Mouse (Mus musculus) cerebral cortex, adult 2 months (tissue): Measurements from ENCODE around the gene Dapp1.

Source experiments
- WGBS: fragments of 180-500 bp; shearing (Covaris S2); methylation state at CpG from one replicate; pipeline ENCODE4 v1.1.7; 2018; 5-methylcytosine and 5-hydroxymethylcytosine counted together

Gene Dapp1

DNA sequence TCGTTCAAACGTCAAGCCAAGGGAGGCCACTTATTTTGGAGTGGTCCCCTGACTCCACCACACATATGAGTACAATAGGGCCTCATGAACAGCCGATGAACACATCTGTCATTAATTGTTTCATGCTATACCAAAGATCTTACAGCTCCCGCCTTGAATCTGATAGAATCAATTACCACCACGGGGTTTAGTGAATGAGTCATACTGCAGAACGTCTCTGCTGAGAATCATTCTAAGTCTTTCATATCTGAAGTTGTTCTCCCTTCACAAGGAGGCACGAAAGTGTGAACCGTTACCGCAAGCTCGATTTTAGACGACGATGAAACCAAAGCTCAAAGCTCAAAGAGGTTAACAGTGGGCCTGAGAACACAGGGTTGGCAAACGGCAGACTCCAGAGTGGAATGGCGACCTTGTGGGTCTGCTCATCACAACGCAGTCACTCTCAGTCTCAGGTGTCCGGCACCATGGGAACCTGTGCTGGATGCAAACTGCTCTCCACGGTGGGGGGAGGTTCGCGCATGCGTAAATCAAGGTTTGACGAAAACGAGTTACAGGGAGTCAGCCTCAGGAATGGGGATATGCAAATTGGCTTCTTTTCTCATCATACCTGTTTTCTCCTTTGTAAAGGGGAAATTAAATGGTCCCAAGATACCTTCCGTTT is 27.0 kb downstream of the Dapp1 start:
- WGBS: 78% methylated on average over 23 of the region's 23 CpGs

DNA sequence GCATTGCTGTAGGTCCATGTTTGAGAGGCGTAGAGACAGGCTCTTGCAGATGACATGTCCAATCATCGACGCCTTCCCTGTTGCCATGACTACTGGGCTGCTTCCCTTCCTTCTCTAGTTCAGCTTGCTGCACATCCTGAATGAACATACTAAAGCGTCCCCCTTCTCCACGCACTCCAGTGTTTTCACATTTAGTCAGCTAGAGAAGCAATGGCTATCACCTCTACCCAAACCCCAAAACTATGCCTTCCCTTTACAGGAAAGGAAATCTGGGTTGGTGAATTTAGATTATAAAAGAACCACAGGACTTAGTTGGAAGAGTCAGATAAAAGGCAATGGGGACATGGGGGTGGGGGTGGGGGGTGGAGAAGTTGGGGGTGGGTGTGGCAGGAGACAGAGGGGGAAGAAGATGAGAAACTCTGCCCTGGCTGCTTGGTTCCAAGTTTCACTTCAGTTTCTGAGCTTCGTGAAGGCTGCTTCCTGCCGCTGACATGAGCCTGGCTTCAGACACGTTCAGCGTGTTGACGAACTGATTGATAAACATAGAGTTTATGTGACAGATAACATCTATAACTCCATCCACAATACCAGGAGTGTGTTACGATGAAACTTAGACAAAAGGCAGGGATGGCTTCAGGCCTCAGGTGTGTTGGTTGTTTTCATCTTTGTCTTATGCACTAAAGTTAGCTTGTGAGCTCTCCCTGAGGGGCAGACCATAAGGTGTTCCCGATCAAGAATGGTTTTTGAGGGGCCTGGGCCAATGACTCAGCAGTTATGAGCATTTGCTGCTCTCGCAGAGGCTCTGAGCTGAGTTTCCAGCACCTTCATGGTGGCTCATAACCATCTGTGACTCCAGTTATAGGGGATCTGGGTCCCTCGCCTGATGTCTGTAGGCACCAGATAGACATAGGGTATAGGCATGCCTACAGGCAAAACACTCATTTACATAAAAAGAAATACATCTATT is 28.1 kb downstream of the Dapp1 start:
- 61% methylated on average over 14 of the region's 14 CpGs for WGBS

DNA sequence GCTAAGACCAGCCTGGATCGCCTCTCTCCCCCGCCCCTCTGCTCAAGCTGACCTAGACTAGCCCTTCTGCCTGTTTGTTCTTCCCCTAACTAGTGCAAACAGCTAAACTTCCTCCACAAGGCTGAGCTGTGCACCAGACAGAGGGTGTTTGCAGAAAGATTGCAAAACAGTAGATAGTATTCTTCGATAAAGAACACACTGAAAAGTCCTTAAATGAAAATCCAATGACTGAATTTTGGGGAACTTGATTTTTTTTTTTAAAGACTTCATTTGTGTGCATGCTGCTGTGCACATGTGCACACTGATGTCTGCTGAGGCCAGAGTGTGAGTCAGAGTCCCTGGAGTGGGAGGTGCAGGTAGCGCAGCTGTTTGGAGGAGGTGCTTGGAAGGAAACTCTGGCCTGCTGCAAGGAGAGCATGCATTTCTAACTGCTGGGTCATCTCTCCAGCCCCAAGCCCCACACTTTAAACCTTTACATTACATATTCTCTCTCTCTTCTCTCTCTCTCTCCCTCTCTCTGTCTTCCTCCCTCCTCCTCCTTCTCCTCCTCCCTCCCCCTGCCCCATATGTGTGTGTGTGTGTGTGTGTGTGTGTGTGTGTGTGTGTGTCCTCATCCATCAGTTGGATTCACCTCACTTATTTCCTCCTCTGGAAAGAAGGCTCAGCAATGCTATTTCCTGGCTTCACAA is 29.0 kb downstream of the Dapp1 start:
- WGBS: 57% methylated on average over 4 of the region's 4 CpGs

DNA sequence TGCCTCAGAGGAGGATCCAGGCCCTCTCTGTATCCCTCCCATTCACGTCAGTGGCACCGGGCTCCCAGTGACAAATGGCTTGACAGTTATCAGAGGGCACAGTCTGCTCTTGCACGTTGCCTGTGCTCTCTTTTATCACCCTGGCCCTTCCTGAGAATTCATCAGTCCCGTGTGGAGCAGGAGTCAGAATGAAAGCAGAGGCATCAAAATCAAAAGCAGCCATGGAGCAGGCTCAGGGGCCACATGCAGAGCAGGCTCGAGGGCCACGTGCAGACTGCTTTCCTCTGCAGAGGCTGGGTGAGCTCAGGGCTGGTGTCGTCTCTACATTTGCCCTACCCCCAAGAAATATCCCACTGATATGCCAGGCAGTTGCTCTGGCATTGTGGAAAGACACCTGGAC is 29.5 kb downstream of the Dapp1 start:
- WGBS: 51% methylated on average over 7 of the region's 7 CpGs

DNA sequence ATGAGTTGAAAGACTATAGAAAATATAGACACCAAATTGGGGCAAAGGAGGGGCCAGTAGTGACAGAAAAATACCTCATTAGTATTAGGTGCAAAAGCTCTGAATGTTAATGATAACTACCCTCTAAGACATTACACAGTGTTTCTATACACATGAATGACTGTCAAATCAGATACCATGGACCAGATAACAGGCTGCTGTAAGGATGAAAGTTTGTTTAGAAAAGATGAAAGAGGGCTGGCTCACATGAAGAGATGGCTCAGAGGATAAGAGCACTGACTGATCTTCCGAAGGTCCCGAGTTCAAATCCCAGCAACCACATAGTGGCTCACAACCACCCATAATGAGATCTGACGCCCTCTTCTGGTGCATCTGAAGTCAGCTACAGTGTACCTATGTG is 30.0 kb downstream of the Dapp1 start:
- WGBS: 92% methylated on average over 3 of the region's 3 CpGs

DNA sequence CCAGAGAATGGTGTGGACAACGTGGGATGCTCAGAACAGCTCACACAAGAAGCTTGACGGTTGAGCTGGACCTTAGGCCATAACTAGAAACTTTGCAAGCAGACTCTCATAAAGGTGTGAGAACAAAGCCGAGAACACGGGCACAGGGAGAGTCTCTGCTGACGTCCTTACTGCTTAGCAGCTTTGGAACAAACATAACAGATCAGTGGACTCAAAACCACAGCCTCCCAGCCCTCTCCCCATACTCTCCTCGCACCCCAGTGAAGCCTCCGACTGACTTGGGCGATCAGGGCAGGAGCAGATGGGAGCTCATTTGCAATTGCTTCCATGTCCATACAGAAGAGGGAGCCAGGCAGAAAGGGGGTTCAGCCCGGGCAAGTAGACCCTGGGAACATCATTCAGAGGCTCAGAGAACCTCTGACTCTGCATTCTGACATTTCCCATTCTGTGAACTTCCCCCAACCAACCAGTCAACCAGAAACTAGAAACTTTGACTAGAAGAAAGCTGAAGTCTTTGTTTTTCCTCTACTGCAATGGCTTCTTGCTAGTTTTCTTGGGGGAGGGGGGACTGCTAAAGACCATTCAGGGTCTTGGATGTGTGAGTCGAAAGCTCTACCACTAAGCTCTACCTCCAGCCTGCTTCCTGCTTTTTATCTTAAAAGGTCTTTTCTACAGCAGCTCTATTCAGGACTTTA is 31.0 kb downstream of the Dapp1 start:
- 85% methylated on average over 10 of the region's 10 CpGs for WGBS

DNA sequence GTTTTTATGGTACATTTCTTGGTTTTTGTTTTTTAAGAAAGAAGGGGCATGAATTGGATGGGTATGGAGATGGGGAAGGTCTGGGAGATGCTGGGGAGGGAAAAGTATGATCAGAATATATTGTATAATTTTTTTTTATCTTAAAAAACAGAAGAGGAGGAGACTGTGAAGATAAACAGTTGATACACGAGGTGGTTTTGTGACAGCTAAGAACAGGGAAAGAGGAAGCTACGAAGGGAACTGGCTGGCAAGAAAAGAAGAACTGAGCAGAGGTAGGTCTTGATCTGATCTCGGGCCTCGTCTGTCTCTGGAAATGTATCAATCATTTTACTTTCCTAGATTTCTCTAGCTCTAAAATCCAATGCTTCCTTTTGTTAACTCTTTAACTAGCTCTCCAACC is 33.8 kb downstream of the Dapp1 start:
- 89% methylated on average over 4 of the region's 4 CpGs for WGBS

DNA sequence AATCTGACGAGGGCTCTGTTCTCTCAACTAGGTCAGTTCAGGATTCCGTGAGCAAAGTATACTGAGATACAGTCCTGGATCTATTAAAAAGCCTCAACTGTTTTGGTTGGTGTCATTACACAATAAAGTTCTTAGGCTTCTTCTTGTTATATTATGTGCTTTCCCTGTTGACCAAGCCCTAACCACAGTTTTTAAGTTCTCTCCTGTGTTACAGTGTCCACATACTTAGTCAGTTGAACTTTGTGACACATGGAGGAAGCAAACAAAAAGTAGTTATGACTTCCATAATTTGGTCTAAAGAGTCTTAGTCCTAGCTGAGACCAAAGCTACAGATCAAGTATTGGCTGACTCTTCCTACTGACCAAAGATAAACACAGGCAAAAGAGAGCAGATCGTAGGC is 34.5 kb downstream of the Dapp1 start:
- WGBS: 83% methylated on average over 3 of the region's 3 CpGs

DNA sequence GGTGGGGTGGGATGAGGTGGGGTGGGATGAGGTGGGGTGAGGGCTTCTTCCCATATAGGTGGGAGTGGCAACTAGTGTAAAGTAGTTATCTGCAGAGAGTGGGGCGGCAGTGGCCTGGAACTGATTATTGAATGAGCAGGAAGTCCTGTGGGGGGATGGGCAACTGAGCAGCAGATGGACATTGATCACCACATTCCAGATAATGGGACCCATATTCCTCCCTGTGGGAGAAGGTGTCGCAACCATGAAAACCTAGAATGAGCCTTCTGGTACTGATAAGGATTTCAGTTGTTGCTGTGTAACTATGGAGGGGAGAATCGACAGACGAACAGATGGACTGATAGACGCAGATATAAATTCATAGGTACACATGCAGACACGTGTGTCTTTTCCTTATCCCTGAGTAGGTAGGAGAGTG is 37.6 kb downstream of the Dapp1 start:
- 88% methylated on average over 6 of the region's 6 CpGs for WGBS

DNA sequence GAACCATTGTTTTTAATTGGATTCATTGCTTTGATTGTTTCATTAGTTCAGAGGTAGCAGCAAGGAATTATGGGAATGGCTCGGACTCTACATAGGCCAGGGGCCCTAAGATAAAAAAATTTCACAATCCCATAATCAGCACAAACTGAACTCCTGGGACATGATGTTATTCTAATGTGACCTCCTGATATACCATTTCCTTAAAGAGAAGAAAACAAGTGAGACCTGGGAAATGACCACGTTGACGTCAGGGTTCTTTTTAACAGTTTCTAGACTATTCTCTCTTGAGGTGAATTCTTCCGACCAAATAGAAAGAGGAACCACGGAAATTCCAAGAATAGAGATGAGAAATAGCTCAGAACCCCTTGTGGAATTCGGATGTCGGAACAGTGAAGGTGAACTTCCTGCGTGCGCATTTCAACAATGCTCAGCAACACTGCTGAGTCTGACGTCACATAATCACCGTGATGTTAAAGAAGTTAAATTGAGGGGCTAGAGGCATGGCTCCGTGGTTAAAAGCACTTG is 39.2 kb downstream of the Dapp1 start:
- WGBS: 90% methylated on average over 12 of the region's 12 CpGs

DNA sequence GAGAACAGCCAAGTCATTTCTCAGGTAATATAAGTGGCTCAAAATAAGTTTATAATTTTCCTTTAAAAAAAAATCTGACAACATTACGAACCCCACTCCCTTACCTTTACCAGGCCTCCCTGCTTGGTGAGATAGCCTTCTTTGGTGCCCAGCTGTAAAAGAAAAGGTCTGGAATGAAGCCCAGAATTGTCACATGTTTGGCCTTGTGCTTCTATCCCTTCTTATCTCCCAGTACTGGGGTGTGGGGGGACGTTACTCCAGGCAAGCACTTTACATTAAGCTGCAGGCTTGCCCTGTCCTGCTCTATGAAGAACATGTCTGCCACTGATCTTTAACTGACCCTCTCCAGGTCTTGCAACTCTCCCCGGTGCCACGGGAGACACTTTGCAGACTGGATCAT is 40.6 kb downstream of the Dapp1 start:
- WGBS: 73% methylated on average over 4 of the region's 4 CpGs

DNA sequence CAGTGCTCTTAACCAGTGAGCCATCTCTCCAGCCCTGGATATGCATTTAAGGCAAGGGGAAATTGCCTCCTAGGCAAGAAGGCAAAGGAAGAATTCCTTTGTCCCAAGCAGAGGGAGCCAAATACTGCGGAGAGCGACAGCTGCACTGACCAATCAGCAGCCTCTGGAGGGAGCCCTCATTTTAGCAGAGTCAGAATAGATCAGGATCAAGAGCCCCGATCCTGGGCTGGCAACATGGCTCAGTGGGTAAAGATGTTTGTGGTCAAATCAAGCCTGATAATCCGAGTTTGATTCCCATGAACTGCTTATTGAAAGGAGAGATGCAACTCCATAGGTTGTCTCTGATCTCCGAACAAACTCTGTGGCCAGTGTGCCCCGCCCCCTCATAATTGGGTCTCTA is 42.7 kb downstream of the Dapp1 start:
- 33% methylated on average over 6 of the region's 6 CpGs for WGBS

DNA sequence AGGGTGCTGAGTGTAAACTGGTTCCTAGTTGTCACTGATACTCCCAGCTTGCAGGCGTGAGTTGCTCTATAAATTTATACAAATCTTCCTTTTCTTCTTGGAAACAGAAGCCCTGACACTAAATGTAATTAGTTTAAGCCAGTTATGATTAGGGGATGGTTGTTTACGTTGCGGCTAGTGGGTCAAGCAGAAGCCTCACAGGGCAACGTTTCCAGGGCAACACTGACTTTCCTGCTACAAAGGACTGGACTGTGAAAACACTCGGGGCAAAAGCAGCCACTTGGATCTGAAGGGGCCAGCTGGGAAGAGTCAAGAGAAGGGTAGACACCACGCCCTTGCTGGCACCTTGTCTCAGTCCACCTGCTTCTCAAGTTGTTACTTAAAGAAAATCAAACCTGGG is 44.8 kb downstream of the Dapp1 start:
- 56% methylated on average over 6 of the region's 6 CpGs for WGBS

DNA sequence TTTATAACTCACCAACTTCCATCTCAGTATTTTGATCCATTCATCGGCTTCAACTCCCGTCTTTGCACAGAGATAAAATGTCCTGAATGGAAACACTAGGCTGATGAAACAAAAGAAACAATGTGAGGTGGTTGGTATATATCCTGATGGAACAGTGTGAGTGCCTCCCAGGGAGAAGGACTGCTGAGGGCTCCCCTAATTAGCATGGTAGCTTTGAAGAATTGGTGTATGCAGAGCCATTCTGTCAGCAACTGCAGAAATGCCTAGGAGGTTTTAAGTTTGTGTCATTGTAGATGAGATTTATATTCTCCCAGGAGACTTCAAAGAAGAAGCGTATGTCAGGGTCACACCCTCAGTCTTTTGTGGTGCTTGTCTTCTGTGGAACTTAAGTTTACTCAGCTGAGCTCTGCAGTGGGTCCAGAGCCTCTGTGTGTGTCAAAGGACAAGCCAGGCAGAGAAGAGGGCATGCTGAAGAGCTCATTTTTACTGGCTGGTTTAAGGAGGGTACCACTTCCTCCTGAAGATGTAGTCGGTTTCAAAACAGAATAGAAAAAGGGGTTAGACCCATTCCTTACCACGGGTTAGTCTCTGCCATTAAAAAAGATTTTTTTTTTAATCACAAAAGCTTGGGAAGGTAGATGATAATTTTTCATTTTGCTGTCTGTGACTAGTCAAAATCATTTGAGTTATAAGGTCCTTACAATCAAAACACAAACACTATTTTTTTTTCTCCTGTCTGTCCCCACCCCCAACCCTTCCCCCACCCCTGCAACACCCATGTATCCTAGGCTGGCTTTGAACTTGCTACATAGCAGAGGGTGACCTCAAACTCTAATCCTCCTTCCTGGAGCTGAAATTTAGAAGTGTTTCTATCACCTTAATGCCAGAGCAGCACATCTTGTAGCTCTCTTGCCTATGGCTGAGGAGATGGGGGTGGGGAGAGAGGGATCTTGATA is 45.5 kb downstream of the Dapp1 start:
- WGBS: 72% methylated on average over 5 of the region's 5 CpGs

DNA sequence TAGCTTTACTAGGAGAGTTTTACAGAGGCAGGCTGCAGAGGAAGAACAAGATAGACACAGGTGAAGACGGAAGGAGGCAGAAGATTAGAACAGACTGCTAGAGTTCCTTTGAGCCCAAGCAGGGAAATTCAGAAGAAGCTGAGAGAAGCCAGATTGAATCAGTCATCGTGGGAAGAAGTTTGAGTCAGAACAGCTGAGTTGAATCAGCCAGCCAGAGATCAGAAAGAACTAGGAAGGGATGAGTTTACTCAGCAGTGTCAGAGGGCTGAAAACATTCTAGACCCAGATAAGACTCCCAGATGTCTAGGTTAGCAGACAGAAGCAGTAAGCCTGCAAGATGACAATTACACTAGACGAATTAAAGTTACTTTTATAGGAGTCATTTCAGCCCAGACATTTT is 47.4 kb downstream of the Dapp1 start:
- WGBS: 64% methylated on average over 3 of the region's 3 CpGs

DNA sequence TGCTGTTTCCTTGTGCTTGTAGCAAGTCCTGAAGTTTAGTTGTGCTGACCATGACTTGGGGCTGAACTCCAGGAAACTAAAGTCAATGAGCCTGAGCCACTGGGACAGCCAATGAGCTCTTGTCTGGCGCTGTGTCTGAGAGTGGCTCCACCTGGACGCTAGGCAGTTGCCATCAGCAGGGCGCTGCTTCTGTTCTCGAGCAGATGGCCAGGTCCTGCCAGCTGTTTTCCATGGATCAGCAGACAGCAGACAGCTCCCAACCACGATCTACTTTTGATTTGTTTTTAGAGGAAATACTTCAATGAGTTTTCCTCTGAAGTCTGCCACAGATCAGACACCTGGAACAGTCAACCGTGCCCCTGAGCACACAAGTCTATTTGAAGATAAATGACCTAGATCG is 48.6 kb downstream of the Dapp1 start:
- WGBS: 67% methylated on average over 7 of the region's 7 CpGs

DNA sequence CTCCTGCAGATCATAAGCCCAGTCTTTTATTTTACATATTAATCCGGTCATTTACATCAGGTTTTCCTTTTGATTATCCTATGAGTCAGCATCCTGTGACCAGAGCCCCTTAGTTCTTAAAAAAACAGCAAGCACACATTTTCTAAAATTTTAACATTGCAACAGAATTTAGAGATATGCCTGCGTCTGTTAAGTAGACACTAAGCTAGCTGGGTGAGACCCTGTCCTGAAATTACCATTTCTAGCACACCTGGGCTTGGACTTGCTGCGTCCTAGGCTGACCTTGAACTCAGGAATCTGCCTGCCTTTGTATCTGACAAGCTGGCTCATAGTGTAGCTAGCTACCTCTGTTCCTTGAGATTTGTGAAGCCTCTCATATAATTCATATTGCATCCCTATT is 51.4 kb downstream of the Dapp1 start:
- 84% methylated on average over 3 of the region's 3 CpGs for WGBS

DNA sequence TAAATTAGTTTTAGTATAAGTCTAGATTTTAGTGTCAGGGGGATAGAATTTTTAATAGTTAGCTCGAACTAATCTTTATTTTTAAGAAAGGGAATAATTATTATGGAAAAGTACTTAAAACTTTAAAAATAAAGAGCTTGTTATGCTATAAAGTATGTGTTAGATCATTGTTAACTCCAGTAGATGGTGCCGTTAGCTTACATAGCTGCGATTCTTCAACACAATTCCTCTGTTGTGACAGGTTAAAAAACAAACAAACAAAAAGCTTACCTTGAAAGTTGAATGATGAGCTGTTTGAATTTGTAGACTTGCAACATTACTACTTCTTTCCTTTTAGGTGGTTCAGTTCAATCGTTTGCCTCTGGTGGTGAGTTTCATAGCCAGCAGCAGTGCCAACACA is 54.3 kb downstream of the Dapp1 start:
- 82% methylated on average over 4 of the region's 4 CpGs for WGBS

DNA sequence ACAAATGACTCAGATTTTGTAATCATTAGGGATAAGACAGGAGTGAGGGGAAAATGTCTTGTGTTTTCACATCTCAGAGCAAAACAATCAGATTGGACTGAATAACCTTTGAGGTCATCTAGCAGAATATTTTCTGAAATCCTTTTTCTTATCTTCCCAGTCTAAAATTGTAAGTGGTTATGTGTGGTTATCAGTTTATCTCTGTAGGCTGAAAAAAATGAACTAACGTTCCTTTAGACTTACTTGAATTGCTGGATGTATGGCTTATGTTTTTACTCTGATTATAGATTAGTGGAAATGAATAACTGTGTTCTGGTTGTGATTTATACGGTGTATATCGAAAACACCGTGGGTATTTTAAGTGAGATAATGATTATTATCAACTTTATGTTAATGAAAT is 60.8 kb downstream of the Dapp1 start:
- WGBS: 93% methylated on average over 4 of the region's 4 CpGs

DNA sequence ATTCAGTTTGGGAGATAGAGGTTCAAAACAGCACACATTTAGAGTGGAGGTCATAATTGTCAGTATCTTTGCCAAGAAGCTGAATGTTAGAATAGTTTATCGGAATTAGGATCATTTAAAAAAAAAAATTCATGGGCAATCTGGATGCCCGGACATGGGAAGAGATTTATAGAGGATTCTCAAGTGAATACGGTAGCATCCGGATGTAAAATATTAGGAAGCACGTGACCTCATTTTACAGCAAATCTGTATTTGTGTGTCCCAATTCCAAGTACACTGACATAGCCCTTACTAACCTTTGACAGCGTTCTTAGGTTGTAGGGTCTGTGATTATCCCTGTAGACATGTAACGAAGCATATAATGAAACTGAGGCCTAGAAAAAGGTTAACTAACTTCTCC is 61.9 kb downstream of the Dapp1 start:
- WGBS: 82% methylated on average over 7 of the region's 7 CpGs

DNA sequence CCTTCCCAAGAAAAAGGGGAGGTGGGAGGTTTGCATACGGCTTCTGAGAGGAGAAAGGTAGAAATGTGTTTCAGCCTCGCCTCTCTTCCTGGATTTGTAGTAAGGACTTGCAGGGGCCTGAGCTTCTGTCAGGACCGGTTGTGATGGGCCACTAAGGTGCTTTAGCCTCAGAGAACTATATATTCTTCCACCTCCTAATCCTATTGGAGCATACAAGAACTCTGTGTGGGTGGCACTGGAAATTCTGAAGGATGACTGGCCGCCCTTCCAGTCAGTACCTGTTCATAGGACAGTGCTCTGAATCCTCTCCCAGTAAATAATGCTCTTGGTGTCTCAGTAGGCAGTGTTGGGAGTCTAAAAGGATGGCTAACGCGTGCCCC is 62.4 kb downstream of the Dapp1 start:
- WGBS: 9% methylated on average over 6 of the region's 6 CpGs
